ENCODE assay signal across 16 mouse cellular contexts in genomic region chr12:100426212-100426611, GRCm38 (mm10).
DNase-seq lines count a peak whose midpoint lies in the region; ATAC-seq lines count a peak whose summit lies in the region.
"Had no signal": no experiment of that assay in that cellular context is flagged by ENCODE, and none has a peak within 500 bp of the region (broad histone marks: within the 10 kb centered on the region; RNA-seq: fewer than 3 reads in every experiment).

No protein-coding gene starts in this region.

- no peak overlapping the region for H3K4me2 ChIP-seq in kidney, embryonic 15.5 days
- H3K4me2 ChIP-seq: lung, embryonic 15.5 days had no signal

- peaks cover 15% of the 10 kb centered on the region; the same call in 1 of the 2 replicates for H3K4me1 ChIP-seq in kidney, embryonic 15.5 days

- no peaks in the 10 kb centered on the region for H3K36me3 ChIP-seq in kidney, embryonic 15.5 days
- H3K36me3 ChIP-seq: lung, embryonic 15.5 days had no signal

- peak; percentile 41; the same call in 1 of the 2 replicates for ATAC-seq in kidney, embryonic 15.5 days (replicated peaks; ENCODE audit: low FRiP score)
- ATAC-seq: forebrain, embryonic 16.5 days had no signal

- H3K9ac ChIP-seq in kidney, embryonic 15.5 days, result no peak overlapping the region
- H3K9ac ChIP-seq: lung, embryonic 15.5 days had no signal

- no peaks in the 10 kb centered on the region for H3K27me3 ChIP-seq in kidney, embryonic 15.5 days
- H3K27me3 ChIP-seq: lung, embryonic 15.5 days had no signal

- DNase-seq in adrenal gland, postnatal 14 days, result peak; percentile 47
- no peak for DNase-seq in adrenal gland, adult 18-20 months (ENCODE audit: low spot score in 2 of 2)
- no peak for DNase-seq in kidney, adult 11 months
- DNase-seq in retina, postnatal 1 day, result peak; percentile 22
- DNase-seq in retina, embryonic 14.5 days (ENCODE audit: low spot score), result no peak
- DNase-seq in skeletal muscle tissue, adult 2 months (ENCODE audit: low read depth, low spot score), result peak; percentile 60
- DNase-seq in layer of hippocampus, adult 8-10 months (ENCODE audit: low spot score in 2 of 2), result no peak
- DNase-seq: cerebellum, adult 2 months; gastrocnemius, postnatal 36 days; left cerebral cortex, postnatal 4 days; right cerebral cortex, postnatal 25 days; thymus, adult 2 months had no signal

- no peaks in the 10 kb centered on the region for H3K9me3 ChIP-seq in kidney, embryonic 15.5 days (replicated peaks)
- H3K9me3 ChIP-seq: lung, embryonic 15.5 days had no signal

- H3K4me3 ChIP-seq in kidney, embryonic 15.5 days (replicated peaks), result no peak overlapping the region
- H3K4me3 ChIP-seq: lung, embryonic 15.5 days had no signal

- no peak overlapping the region for H3K27ac ChIP-seq in kidney, embryonic 15.5 days
- H3K27ac ChIP-seq: kidney, postnatal 0 days; lung, embryonic 15.5 days had no signal

- WGBS in kidney, embryonic 15.5 days, result 36% methylated on average over 4 of the region's 4 CpGs

Comparison
In these comparisons a context has a peak if more than half of its experiments do, and no peak if none do; other contexts are left out.
1. DNase-seq: peak in adrenal gland, postnatal 14 days (single experiment), retina, postnatal 1 day (single experiment) and skeletal muscle tissue, adult 2 months (single experiment); none in adrenal gland, adult 18-20 months (0 of 2), kidney, adult 11 months (single experiment), retina, embryonic 14.5 days (single experiment) and layer of hippocampus, adult 8-10 months (0 of 2).